Mouse (Mus musculus): ENCODE measurements around the gene Utf1.
A peak's percentile ranks its signal among the peaks of the same experiment; 100 is the strongest.

Gene Utf1

GRCm38 (mm10) chr7:139943674-139944281 lies at the start of gene Utf1:
Utf1 (plus strand) TSS chr7:139943789.
- DNase-seq, result peak; percentile 22

- DNase-seq, result peak; percentile 18
Measured at GRCm38 (mm10) chr7:139894655-139895557, 48.7 kb upstream of the Utf1 start, which contains the start of gene Kndc1. Kndc1 (plus strand) TSS chr7:139894696.

DNA sequence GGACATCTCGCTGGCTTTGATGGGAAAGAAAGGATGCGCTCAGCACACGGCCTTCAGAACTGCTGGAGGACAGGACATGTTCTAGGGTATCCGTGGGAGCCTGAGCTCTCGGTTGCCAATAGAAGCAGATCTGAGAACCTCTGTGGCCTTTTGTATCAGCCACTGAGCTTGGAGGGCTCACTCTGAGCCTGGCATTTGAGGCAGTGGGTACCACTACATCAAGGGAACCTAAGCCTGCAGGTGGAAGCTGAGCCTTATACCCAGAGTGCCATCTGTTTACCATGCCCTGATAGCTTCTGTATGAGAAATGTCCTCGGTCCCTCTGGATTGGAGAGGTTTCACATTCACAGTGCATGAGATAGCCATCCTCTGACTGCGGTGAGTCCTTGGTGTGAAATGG lies 47.3 kb upstream of the Utf1 start:
- DNase-seq, result no peak

- DNase-seq, result no peak
Measured at GRCm38 (mm10) chr7:139896796-139897195, 46.8 kb upstream of the Utf1 start.

DNA sequence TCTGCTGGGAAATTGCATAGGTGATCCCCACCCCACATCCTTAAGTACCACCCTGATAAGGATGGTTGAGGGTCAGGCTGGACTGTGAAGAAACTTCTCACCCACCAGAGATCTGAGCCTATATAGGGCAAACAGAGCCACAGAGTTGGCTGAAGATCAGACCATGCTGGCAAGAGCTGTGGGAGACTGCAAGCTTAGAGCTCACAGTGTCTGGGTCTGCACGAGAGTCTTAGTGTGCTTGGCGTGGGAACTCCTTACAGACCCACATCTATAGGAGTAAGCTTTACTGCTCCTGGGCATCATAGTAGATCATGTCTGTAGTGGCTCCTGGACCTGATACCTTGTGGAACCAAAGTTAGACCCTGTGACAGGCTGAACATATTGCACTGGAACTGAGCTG lies 45.0 kb upstream of the Utf1 start:
- no peak for DNase-seq

- DNase-seq, result no peak
Measured at GRCm38 (mm10) chr7:139899505-139899904, 44.1 kb upstream of the Utf1 start.

GRCm38 (mm10) chr7:139900456-139900855 lies 43.1 kb upstream of the Utf1 start:
- DNase-seq, result no peak

GRCm38 (mm10) chr7:139900896-139901295 lies 42.7 kb upstream of the Utf1 start:
- DNase-seq, result no peak

- no peak for DNase-seq
Measured at GRCm38 (mm10) chr7:139901981-139902380, 41.6 kb upstream of the Utf1 start.

DNA sequence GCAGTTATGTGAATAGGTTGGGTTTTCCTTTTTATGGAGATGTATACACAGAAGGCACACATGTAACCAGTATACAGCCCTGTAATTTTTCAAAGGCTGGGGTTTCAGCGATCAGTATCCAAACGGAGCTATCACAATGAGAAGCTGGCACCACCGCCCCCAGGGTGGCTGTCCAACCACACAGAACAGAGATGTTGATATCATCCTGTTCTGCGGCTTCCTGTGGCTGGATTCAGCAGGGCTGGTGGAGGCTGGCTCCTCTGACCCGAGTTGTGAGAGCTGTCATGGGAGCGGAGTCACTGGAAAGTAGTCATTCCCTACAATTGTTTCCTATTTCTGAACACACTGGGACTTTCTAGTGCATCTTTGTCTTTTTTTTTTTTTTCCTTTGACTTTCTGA lies 38.3 kb upstream of the Utf1 start:
- DNase-seq, result no peak

GRCm38 (mm10) chr7:139905661-139906060 lies 37.9 kb upstream of the Utf1 start:
- DNase-seq, result peak; percentile 59

GRCm38 (mm10) chr7:139908176-139908575 lies 35.4 kb upstream of the Utf1 start:
- no peak for DNase-seq

DNA sequence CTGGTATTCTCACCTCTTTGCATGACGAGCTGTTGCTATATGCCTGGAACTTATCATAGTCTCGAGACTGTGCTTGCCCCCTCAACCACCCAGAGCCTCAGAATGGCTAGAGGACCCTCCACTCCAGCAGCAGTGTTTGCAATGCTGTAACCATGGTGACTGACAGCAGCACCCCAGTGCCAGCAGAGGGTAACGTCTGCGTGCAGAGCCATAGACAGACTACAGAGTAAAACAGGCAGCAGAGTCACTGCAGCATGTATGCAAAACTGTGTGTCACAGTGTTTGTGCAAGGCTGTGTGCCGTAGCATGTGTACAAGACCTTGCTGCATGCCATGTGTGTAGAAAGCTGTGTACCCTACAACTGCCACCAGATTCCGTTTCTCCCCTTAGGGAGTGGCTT lies 34.1 kb upstream of the Utf1 start:
- no peak for DNase-seq

DNA sequence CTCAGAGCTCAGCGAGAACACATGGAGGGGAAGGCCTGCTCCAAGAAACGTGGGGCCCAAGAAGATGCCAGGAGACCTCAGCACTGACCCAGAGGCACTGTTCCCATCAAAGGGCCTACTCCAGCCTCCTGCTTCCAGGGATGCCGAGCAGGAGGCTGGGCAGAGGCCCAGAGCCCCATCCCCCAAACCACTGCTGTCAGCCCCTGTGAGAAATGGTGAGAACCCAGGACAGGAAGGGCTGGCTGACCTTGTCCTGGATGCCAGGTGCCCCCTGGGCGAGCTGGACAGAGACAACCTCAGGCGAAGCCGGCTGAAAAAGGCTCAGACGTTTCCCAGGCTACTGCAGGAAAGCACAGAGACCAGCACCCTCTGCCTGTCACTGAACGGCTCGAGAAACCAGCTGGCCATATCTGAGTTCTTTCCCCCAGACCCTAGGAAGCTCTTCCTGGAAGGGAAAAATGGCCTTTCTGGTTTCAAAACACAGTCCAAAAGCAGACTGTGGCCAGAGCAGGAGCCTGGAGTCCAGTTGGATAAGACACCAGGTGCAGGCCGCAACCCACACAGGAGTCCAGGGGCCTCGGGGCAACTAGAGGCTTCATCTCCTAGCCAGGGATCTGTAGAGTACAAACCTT lies 33.3 kb upstream of the Utf1 start:
- no peak for DNase-seq

- peak; percentile 17 for DNase-seq
Measured at GRCm38 (mm10) chr7:139914141-139915047, 29.2 kb upstream of the Utf1 start.

GRCm38 (mm10) chr7:139915646-139916257 lies 27.8 kb upstream of the Utf1 start:
- DNase-seq, result no peak

- no peak for DNase-seq
Measured at GRCm38 (mm10) chr7:139916345-139916744, 27.2 kb upstream of the Utf1 start.

GRCm38 (mm10) chr7:139918262-139918661 lies 25.3 kb upstream of the Utf1 start:
- no peak for DNase-seq

- DNase-seq, result peak; percentile 40
Measured at GRCm38 (mm10) chr7:139930732-139931131, 12.9 kb upstream of the Utf1 start.

DNA sequence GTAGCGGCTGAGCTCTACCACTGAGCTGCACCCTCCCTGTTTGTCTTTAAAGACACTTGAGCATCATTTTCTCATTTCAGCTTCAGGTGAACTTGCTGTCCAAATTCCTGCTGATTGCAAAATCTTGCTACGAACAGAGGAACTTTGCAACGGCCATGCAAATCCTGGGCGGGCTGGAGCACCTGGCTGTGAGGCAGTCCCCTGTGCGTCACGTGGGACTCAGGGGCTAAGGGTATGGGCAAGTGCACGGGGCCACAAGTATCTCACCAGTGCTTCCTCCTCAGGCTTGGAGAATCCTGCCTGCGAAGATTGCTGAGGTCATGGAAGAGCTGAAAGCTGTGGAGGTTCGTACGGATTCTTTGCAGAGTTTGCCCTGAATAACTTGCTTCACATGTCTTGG lies 6.9 kb upstream of the Utf1 start:
- DNase-seq, result no peak

- DNase-seq, result no peak
Measured at GRCm38 (mm10) chr7:139937138-139937537, 6.5 kb upstream of the Utf1 start.

- DNase-seq, result no peak
Measured at GRCm38 (mm10) chr7:139937810-139938209, 5.8 kb upstream of the Utf1 start.
